Mouse (Mus musculus): ENCODE measurements around the gene Reep6. TPM values are rescaled to one million over a fixed set of nuclear protein-coding genes. Genes with fewer than 3 reads are reported as not detected.

Reep6 gene
- 0.48 TPM in 1 of 4 replicates, not detected in the others for total RNA-seq (2023)

DNA sequence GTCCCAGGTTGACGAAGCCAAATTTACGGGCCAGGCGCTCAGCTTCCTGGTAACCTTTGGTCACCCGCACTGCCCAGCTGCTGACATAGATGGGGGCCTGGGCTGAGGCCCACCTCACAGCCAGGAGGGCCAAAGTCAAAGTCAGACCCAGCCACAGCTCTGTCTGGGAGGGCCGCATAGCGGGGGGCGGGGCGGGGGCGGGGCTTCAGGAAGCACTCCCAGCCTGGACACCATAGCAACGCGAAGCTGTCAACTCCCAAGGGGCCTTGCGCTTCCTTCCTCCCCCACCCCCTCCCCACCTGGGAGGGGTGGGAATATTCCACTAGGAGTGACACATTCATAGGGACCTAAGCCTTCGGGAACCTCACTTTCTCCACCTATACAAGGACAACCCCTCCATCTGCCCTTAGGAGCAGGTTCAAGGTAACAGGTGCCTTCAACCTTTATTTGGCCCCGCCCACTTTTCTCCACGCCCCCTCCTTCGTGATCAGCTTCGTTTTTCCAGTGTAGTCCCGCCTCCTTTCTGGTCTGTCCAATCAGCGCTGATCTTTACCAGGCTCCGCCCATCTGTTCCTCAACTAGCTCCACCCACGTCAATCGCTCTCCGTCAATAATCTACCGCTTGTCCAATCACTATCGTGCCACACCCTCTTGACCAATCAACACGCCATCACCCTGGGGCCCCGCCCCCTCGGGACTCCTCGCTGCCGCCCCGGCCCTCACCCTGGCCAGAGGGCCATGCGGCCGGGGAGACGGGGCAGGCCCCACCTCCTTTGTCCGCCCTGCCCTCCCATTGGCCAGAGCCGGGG is at the start of gene Reep6, which contains the start of gene Pcsk4:
TSS of gene Reep6 (plus strand) at position 681 of the 809 bp plus-strand sequence.
TSS of gene Pcsk4 (minus strand) at position 226 of the 809 bp plus-strand sequence.

DNA sequence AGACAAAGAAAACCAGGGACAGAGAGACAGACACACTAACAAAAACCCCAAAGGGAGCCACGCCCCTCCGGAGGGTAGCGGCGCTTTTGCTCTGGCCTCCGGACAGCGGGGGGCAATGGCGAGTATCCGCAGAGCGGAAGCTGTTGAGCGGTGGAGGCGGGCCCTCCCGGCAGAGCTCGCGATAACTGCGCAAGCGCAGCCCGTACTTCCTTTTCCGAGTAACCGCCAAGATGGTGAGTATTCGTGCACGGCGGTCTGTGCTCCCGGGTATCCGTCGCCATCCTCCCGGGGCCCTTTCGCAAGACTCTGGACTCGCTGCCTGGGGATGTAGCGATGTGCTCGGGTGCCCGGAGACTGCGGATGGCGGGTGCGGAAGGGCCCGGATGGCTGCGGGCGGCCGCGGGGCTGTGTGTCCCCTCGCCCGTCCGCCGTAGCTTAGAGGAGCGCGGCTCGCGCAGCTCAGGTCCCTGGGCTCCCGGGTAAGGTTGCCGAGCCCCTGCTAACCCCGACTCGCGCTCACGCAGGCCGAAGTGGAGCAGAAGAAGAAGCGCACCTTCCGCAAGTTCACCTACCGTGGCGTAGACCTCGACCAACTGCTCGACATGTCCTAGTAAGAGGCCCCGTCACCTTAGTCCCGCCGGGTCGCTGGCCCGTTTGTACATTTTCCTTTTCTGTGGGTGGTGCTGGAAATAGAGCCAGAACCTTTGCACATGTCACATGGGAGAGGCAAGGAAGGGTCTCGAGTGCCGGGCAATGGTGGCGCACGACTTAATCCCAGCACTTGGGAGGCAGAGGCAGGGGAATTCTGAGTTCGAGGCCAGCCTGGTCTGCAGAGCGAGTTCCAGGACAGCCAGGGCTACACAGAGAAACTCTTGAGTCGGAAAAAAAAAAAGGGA is 37.3 kb upstream of the Reep6 start, which contains the start of gene Rps15:
TSS of gene Rps15 (plus strand) at position 203 of the 896 bp plus-strand sequence.

DNA sequence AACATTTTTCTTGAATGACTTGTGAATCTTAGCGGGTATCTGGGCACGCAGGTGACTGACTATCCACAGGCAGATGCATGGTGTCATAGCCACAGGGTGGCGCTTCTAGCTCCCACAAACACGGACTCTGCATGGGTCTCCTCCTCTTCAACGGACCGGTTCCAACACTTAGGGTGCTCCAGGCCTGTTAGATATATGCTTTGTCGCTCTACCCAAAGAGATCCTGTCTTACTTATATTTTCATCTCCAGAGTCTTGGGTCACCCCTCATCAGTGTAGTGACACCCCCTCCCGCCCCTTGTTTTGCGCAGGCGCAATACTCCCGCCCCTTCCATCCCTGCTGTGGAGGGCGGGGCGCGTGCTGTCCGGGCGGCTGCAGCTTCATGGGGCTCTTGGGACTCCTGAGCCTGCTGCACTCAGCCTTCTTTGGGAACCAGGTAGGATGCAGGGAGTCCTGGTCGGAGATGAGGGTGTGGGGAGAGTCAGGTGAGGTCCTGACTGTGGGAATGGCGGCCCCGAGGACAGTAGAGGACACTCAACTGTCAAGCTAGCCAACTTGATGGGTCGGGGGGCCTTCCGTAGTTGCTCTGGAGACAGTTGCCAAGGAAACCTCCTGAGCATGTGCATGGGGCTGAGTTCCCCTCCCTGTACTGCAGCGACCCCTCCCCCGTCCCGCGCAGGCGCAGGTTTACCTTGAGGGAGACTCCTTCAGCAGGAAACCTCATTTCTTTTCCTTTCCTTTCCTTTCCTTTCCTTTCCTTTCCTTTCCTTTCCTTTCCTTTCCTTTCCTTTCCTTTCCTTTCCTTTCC is 33.9 kb upstream of the Reep6 start, which contains the start of gene Apc2:
TSS of gene Apc2 (plus strand) at position 360 of the 808 bp plus-strand sequence.

GRCm38 (mm10) chr10:80320340-80320760 is 9.4 kb upstream of the Reep6 start, which contains the start of gene 2310011J03Rik:
TSS of gene 2310011J03Rik (minus strand) at chr10:80320537.

GRCm38 (mm10) chr10:80348244-80348781 is 18.6 kb downstream of the Reep6 start, which contains the start of gene Adamtsl5:
TSS of gene Adamtsl5 (minus strand) at chr10:80348412.

DNA sequence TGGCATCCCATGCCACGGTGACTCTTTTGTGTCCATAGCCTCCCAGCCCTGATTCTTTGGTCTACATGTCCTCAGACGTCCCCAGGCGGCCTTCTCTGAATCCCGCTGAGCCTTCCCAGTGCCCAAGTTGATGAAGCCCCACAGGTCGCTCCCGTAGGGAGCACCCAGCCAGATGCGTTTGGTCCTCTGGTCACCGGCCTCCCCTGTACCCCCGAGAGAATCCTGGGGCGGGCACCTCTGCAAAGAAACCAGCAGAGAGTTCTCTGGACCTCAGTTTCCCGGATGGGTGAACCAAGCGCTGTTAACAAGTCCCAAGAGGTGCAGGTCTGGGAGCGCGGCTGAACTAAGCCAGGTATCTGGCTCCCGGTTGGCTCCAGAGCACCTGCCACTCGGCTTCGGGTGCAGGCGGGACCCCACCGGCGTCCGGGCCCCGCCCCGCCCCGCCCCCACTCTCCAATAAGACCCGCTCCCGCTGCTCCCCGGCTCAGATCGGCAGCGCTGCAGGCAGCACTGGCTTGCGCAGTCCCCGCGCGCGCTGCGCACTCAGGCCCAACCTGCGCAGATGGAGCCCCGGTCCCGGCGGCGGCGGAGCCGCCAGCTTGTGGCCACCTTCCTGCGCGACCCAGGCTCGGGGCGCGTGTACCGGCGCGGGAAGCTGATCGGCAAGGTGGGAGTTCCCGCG is 26.4 kb downstream of the Reep6 start, which contains the start of gene Plk5:
TSS of gene Plk5 (plus strand) at position 459 of the 682 bp plus-strand sequence.

Other genes starting within 250 kb of the Reep6 start
- 116 to 127 TPM (median 121 TPM) in 4 replicates for gene Sbno2, start 224.4 kb upstream of the Reep6 start, total RNA-seq (2023)
- 170 to 186 TPM (median 178 TPM) in 4 replicates for gene Stk11, start 214.2 kb upstream of the Reep6 start, total RNA-seq (2023)
- 168 to 193 TPM (median 182 TPM) in 4 replicates for gene Atp5d, start 191.3 kb upstream of the Reep6 start, total RNA-seq (2023)
- 7.3 to 8.8 TPM (median 7.8 TPM) in 4 replicates for gene Cbarp, start 189.1 kb upstream of the Reep6 start, total RNA-seq (2023)
- 142 to 170 TPM (median 154 TPM) in 4 replicates for gene Midn, start 181.7 kb upstream of the Reep6 start, total RNA-seq (2023)
- gene Cirbp, start 164.0 kb upstream of the Reep6 start, total RNA-seq (2023), result 214 to 244 TPM (median 231 TPM) in 4 replicates
- 12.6 to 18.2 TPM (median 14.1 TPM) in 4 replicates for gene 1600002K03Rik, start 157.0 kb upstream of the Reep6 start, total RNA-seq (2023)
- not detected in 4 replicates for gene Efna2, start 150.5 kb upstream of the Reep6 start, total RNA-seq (2023)
- gene Mum1, start 103.5 kb upstream of the Reep6 start, total RNA-seq (2023), result 55.6 to 64.3 TPM (median 56.8 TPM) in 4 replicates
- 80.4 to 105 TPM (median 90.1 TPM) in 4 replicates for gene Ndufs7, start 80.8 kb upstream of the Reep6 start, total RNA-seq (2023)
- 1.7 to 2.7 TPM (median 2.4 TPM) in 4 replicates for gene Gamt, start 68.9 kb upstream of the Reep6 start, total RNA-seq (2023)
- 143 to 153 TPM (median 147 TPM) in 4 replicates for gene Dazap1, start 68.5 kb upstream of the Reep6 start, total RNA-seq (2023)
- 2,767 to 2,923 TPM (median 2,836 TPM) in 4 replicates for gene Rps15, start 37.5 kb upstream of the Reep6 start, total RNA-seq (2023)
- gene Apc2, start 34.0 kb upstream of the Reep6 start, total RNA-seq (2023), result 0.16 to 0.32 TPM (median 0.26 TPM) in 4 replicates
- gene 2310011J03Rik, start 9.4 kb upstream of the Reep6 start, total RNA-seq (2023), result 19.7 to 26.5 TPM (median 23.9 TPM) in 4 replicates
- 0.52 to 1.6 TPM (median 1.2 TPM) in 4 replicates for gene Pcsk4, start 455 bp upstream of the Reep6 start, total RNA-seq (2023)
- not detected in 4 replicates for gene Adamtsl5, start 18.5 kb downstream of the Reep6 start, total RNA-seq (2023)
- gene Plk5, start 26.5 kb downstream of the Reep6 start, total RNA-seq (2023), result not detected in 4 replicates
- gene Mex3d, start 57.7 kb downstream of the Reep6 start, total RNA-seq (2023), result 6.8 to 10.3 TPM (median 7.9 TPM) in 4 replicates
- 92.0 to 97.5 TPM (median 95.4 TPM) in 4 replicates for gene Mbd3, start 69.6 kb downstream of the Reep6 start, total RNA-seq (2023)
- 62.3 to 65.7 TPM (median 62.6 TPM) in 4 replicates for gene Uqcr11, start 76.9 kb downstream of the Reep6 start, total RNA-seq (2023)
- 183 to 210 TPM (median 200 TPM) in 4 replicates for gene Tcf3, start 103.7 kb downstream of the Reep6 start, total RNA-seq (2023)
- not detected in 4 replicates for gene Onecut3, start 164.9 kb downstream of the Reep6 start, total RNA-seq (2023)
- gene Atp8b3, start 209.2 kb downstream of the Reep6 start, total RNA-seq (2023), result not detected in 4 replicates
- gene Rexo1, start 231.6 kb downstream of the Reep6 start, total RNA-seq (2023), result 113 to 136 TPM (median 123 TPM) in 4 replicates
- 30.3 to 34.0 TPM (median 31.5 TPM) in 4 replicates for gene Klf16, start 247.4 kb downstream of the Reep6 start, total RNA-seq (2023)

Measured in B cell, adult 62 days (primary cell).